Mouse (Mus musculus) cortical plate, adult 2 months (tissue): ENCODE measurements around the gene Gm19426.

Source experiments
- CTCF ChIP-seq: fragments of 200-500 bp; IDR thresholded peaks from 2 replicates; pipeline ENCODE4 v1.5.1; 2011; ENCODE audit warnings: mild to moderate bottlenecking, control low read depth, low read length; ENCODE audit not compliant: insufficient read depth; ENCODE audit errors: extremely low read depth
- POLR2A ChIP-seq: fragments of 200-500 bp; IDR thresholded peaks from 2 replicates; pipeline ENCODE4 v1.6.1; 2011; ENCODE audit warnings: mild to moderate bottlenecking, low read length, control low read depth; ENCODE audit not compliant: insufficient read depth; ENCODE audit errors: extremely low read depth

GRCm38 (mm10) chr2:84757026-84757682 is 13.7 kb upstream of the Gm19426 start:
- TF ChIP-seq CTCF (no peak), POLR2A (no peak)
